Mouse (Mus musculus) WW6 (cell line): Measurements from ENCODE around the gene Celsr1.

ENCODE experiments used
- DNase-seq: peaks from one replicate; pipeline ENCODE4 v3.0.0-alpha.2; 2013; ENCODE audit warnings: low read depth, low spot score

Gene Celsr1

GRCm38 (mm10) chr15:85961651-85962050 is 71.9 kb downstream of the Celsr1 start:
- no peak for DNase-seq

- DNase-seq = no peak
Observed at GRCm38 (mm10) chr15:85961131-85961530, 72.4 kb downstream of the Celsr1 start.

- no peak for DNase-seq
Observed at GRCm38 (mm10) chr15:85956202-85956601, 77.4 kb downstream of the Celsr1 start.

- no peak for DNase-seq
Observed at GRCm38 (mm10) chr15:85953458-85953857, 80.1 kb downstream of the Celsr1 start.

DNA sequence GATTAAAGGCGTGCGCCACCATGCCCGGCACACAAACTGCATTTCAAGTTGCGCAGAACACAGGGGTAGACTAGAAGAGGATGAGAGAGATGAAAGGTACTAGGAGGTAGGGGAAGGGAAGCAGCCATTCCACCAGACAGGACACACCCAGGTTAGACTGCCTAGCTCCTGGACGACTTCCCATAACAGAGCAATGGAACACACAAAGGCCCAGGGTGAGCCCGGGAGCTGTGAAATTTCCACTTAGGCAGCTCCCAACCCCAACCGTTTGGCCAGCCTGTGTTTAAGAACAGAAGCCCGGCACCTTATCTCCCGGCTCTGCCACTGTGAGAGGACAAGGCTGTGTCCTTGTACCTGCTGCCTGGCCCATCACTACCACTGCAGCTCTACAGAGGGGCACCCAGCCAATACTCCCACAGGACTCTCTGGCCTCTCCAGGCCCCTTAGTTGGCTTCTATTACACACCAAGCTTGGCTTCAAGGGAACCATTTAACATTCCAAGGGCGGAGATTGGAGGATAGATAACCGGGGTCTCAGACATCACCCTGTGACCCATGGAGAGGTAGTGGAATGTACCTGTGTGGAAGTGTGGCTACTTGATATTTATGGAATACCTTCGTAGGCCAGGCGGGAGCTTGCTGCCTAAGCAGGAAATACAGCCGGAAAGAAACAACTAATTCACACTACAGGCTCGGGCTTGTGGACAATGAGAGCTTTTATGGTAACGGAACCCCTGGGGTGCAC is 84.0 kb downstream of the Celsr1 start:
- DNase-seq = no peak

DNA sequence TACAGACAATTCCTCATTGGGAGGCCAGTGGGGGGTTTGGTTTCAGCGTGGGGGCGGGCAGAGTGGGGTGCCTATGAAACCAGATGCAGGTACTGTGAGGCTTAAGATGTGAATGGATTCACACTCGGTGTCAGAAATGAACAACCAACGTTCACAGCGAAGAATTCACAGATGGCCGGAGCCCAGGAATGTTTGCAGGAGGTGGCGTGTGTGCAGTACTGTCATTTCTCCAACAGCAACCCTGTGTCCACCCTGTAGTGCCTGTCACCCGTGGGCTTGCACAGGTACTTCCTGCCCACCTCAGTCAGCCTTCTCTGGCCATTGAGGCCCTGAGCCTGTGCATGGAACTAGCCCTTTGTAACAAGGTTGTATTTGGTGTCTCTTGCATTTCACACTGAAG is 85.6 kb downstream of the Celsr1 start:
- no peak for DNase-seq

DNA sequence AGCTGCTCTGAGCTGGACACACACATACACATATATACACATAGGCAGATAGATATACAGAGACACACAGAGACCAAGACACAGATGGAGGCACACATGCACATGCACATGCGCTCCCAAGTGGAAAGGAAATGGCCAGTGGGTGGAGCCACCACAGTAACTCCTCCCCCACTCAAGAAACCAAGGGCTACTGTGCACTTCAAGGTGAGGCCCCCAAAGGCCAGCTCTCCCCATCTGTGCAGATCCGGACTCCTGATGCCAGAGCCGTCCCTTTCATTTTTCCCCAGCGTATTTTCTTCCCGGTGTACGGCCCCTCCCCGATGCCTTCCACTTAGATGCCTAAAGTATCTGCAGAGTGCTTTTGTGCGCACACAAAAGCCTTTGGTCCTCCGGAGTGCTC is 86.0 kb downstream of the Celsr1 start:
- no peak for DNase-seq

DNA sequence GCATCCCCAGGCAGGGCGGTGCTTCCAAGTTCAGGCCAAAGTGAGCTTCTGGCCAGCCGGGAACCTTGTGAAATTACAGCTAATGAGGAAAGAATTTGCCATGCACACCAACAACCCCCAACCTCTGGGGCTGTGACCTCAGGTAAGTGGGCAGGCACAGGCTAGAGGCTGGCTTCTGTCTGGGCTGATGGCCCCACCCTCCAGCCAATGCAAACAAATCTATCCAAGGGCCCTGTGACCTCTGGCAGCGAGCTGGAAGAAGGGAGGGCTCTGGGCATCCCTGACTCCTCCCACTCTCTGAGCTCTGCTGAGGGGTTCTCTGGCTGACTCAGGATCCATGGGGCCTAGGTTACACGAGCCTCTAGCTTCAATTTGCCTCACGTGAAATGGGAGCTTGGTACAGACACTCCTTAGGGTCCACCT is 97.9 kb downstream of the Celsr1 start:
- DNase-seq = no peak

DNA sequence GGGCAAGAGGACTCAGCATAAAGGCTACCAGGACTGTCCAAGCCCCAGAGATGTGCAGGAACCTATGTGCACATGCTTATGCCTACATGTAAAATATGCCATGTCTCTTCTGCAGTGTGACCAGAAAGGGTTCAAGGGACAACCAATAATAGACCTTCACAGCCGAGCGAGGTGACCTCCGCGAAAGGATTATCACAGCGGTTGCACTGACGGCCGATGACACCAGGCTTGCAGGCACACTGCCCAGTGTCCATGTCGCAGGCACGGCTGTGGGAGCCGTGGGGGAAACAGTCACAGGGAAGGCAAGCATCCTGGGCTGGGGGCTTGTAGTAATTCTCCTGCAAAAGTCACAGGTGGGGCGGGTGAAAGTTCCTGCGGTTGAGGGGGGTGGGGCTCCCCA is 105.4 kb downstream of the Celsr1 start:
- no peak for DNase-seq

GRCm38 (mm10) chr15:85921855-85922254 is 111.7 kb downstream of the Celsr1 start:
- DNase-seq = no peak

- DNase-seq = no peak
Observed at GRCm38 (mm10) chr15:85919892-85920248, 113.7 kb downstream of the Celsr1 start.

DNA sequence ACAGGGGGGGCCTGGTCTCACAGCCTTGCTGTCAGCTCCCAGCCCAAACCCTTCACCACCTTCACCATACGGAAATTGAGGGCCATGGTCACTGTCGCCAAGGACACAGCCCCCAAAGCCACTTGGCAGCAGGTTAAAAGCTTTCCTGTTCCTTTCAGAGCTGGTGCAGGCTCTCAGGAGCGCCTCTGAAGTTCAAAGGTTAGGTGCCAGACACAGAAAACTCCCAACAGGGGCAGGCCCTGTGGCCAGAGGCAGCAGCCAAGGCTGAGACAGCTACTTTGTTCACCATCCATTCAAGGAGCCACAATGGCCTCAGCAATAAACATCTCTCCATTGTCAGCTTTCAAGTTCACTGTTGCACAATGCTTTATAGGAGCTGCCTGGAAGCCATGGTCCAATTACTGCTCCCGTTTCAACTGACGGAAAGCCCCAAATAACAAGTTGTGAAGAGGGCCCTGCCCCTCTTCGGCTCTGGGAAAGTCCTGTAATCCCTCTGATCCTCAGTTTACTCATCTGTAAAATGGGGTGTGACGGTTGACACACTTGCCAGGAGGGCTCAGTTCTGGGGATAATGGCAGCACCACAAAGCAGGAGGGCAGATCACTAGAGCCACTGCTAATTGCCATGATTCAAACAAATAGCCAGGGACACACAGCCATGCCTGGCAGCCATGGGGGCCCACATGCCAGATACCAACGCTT is 114.2 kb downstream of the Celsr1 start:
- no peak for DNase-seq

GRCm38 (mm10) chr15:85913605-85914004 is 120.0 kb downstream of the Celsr1 start:
- no peak for DNase-seq

DNA sequence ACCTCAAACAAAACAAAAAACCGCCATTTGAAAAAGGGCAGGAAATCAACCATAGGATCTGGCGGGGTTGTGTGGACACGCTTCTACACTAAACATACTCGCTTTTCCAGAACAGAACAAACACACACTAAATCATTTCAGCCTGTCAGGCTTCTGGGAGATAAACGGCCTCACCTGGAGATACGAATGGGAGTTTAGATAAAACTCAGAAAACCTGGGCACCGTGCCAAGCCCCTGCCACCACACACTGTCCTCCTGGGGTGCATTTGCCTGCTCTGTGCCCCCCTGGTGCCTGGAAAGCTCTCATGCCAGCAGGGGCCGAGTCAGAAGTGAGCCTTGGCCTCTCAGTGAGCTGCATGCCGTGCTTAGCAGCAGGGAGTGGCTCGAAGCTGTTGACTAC is 123.6 kb downstream of the Celsr1 start:
- DNase-seq = no peak

DNA sequence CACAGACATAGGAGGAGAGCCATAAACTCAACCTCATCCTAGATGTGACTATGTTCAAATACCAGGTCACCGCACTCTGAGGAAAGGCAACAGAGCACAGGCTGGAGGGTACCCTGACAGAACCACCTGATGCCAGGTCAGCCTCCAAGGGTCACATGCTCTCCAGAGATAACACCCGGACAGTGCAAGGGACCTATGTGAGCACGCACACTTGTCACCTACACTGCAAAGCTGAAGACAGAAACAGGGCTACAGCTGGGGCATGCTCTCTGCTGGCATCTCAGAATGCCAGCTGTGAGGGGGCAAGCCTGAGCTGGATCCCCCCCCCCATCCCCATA is 124.1 kb downstream of the Celsr1 start:
- DNase-seq = no peak

DNA sequence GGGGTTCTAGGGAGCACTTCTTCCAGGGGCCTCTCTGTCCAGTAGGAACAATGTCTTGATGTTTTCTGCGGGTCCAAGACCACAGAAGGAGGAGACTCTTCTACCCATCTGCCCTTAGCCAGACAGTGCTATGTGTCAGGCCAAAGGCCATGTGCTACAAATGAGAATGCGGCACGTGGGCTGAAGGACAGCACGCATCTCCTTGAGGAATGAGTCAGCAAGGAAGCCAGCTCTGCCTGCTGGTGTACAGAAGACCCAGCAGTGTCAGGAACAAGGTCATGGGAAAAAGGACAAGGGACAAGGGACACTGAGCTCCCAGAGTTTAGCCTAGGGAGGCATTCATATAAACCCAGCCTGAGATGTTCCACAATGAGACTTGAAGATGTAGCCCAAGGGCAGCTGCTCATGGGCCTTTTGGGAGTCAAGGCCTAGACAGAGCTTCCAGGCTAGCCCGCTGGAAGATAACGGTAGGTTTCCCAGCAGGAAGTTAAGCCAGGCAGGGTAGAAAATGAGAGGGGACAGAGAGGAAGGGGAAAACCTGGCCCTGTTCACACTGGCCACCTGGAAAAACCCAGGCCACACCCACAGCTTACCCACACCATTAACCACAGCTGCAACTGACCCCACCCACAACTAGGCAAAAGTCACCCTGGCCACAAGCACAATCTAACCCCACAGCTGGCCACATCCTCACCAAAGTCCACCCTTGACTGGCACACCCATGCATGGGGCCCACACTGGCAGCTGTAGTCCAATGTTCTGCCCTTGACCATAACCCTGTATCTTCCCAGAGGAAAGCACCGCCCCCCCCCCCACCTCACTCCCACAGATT is 124.7 kb downstream of the Celsr1 start:
- no peak for DNase-seq

GRCm38 (mm10) chr15:85903826-85904225 is 129.8 kb downstream of the Celsr1 start:
- no peak for DNase-seq

DNA sequence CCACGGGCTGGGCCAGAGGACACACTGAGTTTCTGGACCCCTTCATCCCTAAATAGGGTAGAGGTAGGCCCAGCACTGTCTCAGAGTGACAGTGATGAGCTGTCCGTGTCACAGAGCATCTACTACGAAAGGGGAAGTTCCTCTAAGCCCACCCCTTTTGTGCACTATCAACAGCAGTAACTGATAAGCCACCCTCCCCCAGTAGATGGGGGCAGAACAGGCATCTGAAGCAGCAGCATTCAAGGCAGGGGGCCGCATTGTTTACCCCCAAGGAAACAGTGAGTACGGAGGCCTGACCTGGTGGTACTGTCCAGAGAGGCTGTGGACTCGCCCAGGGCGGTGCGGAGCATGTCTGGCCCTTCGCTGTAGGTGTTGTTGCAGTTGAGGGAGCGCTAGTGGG is 131.1 kb downstream of the Celsr1 start:
- DNase-seq = no peak

DNA sequence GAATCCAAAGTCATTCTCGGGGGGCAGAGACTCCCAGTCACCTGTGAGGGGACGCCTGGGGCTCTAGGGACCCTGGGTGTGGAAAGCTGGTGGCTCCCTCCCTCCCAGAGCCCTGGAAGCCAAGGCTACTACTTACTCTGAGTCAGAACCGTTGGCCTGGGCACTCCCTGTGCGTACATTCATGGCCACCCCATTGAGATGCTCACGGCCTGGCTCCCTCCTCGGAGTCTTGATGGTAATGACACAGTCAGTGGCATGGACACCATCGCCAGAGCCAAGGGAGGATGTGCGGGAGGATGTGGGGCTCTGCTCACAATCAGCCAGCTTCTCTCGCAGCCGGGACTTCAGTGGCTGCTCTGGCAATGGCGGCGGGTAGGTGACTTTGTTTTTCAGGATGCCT is 132.8 kb downstream of the Celsr1 start:
- no peak for DNase-seq

DNA sequence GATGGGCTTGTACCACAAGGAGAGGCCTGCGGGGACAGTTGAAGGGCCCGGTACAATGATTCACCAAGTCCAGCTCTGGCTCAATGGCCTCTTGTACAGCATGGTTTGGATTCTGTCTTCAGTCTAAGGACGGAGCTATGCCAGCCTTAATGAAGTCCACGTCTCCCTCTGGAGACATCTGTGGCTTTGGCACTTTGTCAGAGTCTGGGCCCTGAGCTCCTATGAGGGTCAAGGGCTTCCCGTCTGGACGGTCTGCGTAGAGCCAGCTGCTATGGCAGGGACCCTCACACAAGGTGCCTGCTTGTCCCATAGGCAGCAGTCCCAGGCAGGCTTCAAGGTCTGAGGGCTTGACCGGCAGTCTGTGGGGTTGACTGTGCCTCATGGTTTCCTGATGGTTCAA is 133.3 kb downstream of the Celsr1 start:
- no peak for DNase-seq

DNA sequence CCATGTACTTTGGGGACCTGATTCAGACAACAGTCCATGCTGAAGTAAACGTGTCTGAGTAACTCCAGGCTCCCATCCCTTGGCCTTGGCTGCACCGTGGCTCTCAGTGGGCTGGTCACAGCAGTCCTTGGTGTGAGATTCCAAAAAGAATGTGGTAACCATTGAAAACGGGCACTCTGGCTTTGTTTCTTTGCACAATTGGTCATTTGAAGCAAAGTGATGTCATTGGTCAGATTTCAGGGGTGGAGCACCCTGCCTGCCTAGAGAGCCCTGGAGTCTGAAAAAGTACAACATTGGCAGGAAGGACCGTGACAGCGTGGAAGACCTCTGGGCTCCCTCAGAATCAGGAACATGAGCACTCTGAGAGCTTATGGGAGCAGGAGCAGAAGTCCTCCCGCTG is 134.2 kb downstream of the Celsr1 start:
- no peak for DNase-seq

DNA sequence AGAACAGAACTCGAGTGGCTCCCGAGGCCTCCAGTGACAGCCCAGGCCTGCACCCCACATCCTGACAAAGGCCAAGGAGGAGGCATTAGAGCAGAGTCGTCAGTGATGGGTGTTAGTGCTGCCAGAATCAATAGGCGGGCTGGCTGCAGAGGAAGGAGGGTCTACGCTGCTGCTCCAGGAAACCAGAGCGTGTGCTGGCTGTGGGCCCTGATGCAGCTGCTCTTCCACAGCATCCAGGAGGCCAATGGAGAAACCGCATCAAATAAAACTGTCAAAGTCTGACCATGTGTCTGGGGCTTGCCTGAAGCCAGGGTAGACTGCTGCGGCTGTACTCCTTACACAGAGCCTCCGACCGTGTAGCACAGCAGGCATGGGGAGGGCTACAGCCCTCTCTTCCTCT is 136.5 kb downstream of the Celsr1 start:
- no peak for DNase-seq

DNA sequence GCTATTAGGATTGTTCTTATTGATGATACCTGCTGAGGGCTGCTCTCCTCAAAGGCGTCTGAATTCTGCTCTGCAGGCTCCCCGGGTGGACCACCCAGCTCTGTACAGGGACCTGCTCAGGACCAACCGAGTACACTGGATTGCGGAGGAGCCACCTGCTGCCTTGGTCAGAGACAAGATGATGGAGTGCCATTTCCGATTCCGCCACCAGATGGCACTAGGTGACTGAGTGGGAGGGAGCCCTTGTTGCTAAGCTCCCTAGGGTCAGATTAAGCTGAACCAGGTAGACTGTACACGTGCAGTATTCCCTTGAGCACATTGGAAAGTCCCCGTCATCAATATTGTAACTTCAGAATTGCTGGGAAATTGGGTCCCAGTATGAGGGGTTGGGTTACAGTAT is 137.3 kb downstream of the Celsr1 start:
- peak; percentile 59 for DNase-seq
